Mouse (Mus musculus) bone marrow macrophage, adult 2 months (primary cell): ENCODE data around the gene Kif14.

Source experiments
- CTCF ChIP-seq: IDR thresholded peaks from 2 replicates; pipeline ENCODE4 v1.5.1; 2012; ENCODE audit warnings: low read depth, mild to moderate bottlenecking, low read length, moderate library complexity
- POLR2A ChIP-seq: IDR thresholded peaks from 2 replicates; pipeline ENCODE4 v1.6.1; 2012; ENCODE audit warnings: mild to moderate bottlenecking, low read depth, low read length, borderline replicate concordance

DNA sequence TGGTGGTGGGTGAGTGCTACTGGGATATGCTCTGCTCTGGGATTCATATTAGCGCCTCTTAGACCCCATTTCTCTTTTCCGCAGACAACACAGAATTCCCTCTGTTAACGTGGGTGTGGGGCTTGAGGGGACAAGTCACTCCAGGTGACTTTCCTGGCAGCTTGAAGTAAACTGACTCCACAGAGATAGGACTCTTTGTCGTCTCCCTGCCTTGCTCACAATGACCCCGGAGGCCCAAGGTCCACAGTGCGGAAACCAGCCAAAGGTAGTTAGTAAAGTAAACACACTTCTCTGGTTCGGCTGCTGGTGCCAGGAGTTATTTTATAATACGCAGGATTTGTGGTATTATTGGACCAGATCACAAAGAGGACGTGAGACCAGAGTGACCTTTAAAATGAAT, 23.3 kb upstream of the Kif14 start:
- TF ChIP-seq POLR2A (no peak), CTCF (no peak)
